Mouse (Mus musculus) embryo, embryonic 11 days (tissue): ENCODE data around the gene Wdtc1.

Experiments
- DNase-seq: peaks from one replicate; pipeline ENCODE4 v3.0.0-alpha.2; 2015

Wdtc1 gene

DNA sequence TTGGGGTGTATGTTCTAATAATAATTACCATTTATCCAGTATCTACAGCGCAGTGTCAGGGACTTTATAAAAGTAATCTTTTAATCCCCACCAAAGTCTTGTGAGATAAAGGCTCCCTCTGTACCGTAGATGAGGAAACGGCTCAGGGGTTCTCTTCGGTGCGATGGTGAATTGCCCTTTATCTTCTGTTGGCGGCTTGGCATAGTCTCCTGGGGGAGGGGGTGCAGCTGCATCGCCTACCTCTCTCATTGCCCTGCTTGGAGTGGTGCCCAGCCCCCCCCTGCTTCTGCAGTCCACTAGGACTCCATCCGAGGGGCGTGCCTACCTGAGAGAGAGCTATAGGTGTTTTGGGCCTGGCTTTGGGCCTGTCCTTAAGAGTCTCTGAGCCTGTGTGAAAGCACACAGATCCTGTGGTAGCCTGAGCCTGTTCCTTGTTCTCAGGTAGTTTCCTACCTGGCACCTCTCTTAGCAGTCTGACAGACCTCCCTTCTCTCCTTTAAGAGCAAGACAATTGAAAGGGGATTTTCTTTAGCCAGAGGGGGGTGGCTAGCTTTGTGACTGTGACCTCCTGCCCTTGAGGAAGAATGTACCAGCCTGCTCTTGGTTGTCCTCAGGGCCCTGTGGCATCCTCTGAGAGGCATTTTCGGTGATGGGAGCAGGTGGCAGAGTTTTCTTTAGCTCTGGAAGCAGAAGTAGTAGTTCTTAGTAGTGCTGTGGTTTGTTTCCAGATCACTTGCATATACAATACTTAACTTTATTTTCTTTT, 22.7 kb upstream of the Wdtc1 start:
- DNase-seq, result no peak

GRCm38 (mm10) chr4:133374011-133374410, 20.7 kb upstream of the Wdtc1 start:
- no peak for DNase-seq

GRCm38 (mm10) chr4:133372278-133372665, 19.0 kb upstream of the Wdtc1 start:
- no peak for DNase-seq

- DNase-seq, result no peak
These were observed 18.5 kb upstream of the Wdtc1 start for GRCm38 (mm10) chr4:133371621-133372277.

DNA sequence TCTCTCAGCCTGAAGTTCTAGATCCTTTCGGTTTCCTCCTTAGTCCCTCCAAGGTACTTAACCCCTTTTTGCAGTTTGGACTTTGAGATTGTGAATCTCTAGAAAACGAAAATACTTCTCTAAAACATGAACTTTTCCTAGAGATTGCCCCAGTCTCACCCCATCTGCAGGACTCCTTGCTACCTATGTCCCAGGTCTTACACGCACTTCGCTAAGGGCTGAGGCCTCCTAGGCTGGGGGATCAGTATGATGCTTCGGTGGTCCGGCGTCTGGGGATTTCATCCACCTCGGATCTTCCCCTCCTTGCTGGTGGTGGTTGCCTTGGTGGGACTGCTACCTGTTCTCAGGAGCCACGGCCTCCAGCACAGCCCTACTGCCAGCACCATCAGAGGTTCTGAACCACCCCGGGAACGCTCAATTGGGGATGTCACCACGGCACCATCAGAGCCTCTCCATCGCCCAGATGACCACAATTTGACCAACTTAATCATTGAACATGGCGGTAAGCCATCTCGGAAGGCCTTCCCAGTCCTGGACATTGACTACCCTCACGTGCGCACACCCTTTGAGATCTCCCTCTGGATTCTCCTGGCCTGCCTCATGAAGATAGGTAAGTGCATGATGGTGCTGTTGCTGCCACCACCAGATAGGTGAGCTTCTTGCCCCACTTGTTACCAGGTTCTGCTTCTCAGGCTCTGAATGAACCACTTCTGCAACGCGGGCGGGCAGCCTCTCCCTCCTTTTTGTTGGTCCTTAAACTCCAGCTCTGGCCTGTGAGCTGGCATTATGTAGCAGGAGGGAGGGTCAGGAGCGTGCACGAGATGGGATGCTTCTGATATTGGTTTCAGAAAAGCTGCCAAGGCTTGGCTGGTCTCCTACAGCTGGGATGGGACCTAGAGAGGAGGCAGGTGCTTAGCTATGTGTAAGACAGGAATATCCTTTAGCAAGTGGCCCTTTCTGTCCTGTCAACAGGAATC, 17.3 kb upstream of the Wdtc1 start:
- no peak for DNase-seq

DNA sequence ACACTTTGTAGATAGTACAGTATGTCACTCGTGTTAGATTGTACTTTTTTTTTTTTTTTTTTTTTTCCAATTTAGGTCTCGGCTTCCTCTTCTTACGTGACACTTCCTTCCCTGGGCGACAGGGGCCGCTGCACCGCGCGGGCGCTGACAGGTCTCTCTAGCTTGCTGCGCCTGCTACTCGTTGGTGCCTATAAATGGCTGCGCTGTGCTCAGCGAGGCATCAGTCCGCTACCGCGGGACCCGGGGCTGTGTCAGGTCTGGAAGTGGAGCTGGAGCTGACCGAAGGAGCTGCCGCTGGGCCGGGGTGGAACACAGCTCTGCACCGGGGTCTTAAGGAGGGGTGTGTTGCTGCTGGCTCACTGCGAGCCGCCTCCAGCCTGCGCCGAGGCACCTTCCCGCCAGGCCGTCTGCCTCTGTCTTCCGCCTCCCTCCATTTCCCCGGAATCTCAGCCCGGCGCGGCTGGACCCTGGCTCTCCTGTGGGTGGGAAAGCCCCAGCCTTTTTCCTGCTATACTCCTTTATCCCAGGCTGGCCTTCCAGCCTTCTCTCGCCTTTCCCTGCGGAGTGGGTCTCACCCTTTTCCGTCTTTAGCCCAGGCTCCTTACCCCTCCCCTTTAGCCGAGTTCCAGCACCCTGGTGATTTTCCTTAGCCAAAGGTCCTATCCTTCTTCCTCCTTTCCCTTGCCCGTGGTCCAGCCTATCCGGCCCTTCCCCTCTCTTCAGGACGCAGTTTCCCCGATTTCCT, 16.4 kb upstream of the Wdtc1 start, which contains the start of gene Slc9a1:
Gene Slc9a1 (plus strand): TSS at position 154 of the 745 bp plus-strand sequence.
- peak; percentile 93 for DNase-seq

DNA sequence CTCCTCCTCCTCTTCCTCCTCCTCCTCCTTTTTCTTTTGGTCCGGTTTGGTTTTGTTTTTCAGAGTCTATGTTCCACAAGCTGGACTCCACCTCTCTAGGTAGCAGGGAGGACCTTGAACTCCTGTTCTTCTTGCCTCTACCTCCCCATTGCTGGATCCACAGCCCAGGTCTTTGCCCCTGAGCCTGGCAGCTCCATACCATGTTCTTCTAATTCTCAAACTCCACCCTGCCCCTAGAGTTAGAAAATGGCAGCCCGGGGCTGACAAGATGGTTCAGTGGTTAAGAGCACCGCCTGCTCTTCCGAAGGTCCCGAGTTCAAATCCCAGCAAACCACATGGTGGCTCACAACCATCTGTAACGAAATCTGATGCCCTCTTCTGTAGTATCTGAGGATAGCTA, 1.4 kb upstream of the Wdtc1 start:
- DNase-seq, result no peak

DNA sequence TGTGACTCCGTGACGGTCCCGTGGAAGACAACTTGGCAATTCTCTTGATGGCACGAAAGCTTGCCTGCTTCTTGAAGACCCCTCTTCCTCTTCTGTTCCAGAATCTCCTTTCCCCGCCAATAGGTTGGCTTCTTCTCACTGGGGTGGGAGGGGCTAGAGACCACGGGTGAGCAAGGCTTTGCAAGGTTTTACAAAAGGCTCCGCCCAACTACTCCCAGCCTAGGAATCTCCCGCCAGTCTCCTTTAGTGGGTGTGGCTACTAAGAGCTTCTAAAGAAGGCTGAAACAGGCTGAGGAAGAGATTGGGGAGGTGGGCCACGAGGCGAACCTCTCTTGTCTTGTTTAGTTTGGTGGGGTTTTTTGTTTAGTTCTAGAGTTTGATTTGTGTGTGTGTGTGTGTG, 484 bp downstream of the Wdtc1 start:
- no peak for DNase-seq

DNA sequence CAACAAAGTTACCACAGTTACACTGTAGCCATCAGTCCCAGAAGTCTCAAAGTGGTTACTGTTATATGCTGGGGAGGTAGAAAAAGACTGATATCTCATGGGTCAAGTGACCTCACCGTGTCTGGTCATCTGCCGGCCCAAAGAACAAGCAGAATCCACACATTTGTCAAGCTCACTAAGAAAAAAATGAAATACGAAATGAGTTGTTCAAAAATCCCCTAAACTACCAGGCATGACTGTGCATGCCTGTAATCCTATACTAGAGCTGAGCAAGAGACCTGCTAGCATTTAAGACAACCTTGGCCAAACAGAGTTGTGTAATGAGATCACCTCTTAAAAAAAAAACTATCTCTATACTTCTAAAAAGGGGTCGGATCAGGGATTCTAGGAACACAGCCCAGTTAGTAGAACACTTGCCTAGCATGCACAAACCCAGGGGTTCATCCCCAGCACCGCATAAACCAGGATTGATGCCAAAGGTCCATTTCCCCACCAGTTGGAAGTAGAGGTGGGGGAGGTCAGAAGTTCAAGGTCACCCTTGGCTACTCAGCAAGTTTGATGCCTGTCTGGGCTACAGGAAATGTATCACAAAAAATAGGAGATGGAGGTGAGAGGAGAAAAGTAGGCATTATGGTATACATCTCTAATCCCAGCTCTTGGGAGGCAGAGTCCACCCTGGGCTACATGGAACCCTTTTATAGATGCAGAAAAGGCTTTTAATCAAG, 5.1 kb downstream of the Wdtc1 start:
- no peak for DNase-seq

DNA sequence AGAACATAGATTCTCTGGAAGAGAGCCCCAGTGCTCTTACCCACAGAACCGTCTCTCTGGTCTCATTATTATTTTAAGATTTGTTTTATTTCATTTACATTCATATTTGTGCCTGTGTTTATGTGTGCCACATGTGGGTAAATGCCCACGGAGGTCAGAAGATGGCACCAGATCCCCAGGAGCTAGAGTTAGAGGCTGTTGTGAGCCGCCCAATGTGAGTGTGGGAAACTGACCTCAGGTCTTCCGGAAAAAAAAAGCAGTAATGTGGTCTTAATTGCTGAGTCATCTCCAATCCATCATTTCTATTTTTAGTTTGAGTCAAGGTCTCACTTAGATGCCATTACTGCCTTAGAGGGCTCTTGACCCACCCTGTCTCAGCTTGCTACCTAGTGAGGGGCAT, 5.7 kb downstream of the Wdtc1 start:
- DNase-seq, result no peak

GRCm38 (mm10) chr4:133346577-133346976, 6.7 kb downstream of the Wdtc1 start:
- no peak for DNase-seq

DNA sequence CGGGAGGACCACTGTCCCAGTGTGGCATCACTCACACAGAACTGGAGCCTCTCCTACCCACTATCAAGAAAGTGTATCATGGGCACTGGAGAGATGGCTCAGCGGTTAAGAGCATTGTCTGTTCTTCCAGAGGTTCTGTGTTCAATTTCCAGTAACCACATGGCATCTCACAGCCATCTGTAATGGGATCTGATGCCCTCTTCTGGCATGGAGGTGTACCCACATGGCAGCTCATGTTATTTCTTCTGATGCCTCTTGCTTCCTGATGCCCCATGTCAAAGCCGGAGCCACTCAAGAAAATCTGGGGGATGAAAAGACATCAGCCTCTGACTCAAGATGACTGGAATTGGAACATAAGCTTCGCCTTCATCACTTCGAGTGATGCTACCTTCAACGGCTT, 7.6 kb downstream of the Wdtc1 start:
- no peak for DNase-seq

GRCm38 (mm10) chr4:133344112-133344511, 9.2 kb downstream of the Wdtc1 start:
- DNase-seq, result peak; percentile 56

DNA sequence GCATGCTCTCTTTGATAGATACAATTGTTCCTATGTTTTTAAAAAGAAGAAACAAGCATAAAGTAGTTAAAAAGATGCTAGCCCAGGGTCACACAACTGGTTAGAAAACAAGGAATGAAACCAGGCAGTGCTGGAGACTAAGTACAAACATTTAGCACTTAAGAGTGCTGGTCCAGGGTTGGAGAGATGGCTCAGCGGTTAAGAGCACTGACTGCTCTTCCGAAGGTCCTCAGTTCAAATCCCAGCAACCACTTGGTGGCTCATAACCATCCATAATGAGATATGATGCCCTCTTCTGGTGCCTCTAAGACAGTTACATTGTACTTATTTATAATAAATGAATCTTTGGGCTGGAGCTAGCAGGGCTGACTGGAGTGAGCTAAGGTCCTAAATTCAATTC, 13.1 kb downstream of the Wdtc1 start:
- DNase-seq, result no peak

GRCm38 (mm10) chr4:133339148-133339749, 14.0 kb downstream of the Wdtc1 start:
- peak; percentile 96 for DNase-seq

DNA sequence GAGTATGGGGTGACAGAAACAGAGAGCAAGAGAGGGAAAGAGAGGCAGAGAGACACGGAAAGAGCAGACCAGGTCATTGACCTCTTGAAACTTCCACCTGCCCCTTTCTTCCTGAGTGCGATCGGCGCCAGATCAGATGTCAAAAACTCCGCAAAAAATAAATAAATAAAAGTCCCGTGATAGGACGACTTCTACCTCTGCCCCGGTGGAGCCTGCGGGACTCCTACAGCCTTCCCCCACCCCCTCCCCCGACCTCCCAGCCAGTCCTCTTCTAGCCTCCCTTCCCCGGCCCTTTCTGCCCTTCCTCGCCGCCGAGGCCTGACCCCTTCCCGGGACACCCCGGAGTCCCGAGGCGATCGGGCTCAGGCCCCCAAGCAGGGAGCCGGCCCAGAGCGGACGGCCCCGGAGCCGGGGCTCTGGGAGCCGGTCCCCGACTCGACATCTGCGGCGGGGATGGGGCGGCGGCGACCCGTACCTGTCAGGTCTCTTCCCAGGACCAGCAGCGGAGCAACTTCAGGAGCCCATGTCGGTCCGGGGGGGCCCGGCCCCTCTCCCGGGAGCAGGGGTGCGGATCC, 14.7 kb downstream of the Wdtc1 start:
- peak; percentile 56 for DNase-seq

DNA sequence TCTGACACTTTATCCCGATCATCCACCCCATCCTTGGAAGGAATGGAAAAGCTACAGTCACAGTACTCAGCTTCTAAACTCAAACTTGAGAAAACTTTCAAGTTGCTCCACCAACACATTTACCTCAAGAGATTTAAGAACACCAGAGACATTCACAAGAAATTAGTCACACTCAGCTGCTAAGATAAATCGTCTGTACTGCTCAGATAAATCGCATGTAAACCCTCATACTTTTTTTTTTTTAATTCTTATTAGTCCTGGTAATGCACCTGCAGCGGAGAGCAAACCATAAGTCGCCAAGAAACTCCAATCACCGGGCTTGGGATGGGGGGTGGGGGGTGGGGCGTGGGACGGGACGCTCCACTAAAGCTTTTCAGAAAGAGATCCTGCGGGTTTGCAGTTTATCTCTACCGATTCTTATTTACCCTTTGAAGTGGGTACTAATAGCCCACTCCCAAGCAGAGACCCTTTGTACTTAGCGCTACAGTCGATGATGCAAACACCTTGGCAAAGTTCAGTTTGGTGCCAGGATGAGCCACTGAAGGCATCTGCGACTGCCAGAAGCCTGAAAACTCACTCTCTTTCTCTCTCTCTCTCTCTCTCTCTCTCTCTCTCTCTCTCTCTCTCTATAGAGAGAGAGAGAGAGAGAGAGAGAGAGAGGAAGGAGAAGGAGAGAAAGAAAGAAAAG, 15.3 kb downstream of the Wdtc1 start:
- no peak for DNase-seq

DNA sequence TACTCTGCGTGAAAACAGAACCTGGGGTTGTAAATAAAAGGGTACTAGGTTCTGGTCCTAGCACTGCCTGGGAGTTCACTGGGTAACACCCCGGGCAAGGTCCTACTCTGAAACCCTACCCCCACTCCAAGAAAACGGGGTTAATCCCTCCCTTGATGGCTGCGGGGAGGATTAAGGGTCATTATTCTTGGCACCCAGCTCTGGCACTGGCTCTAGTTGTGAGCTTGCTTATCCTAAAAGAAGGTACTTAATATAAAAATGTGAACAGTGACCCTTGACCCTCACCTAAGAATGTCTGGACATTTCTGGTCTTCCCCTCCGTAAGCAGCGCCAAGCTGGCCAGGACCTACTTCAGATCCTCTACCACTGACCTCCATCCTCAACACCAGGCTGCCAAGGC, 20.0 kb downstream of the Wdtc1 start:
- DNase-seq, result no peak

- DNase-seq, result no peak
These were observed 23.0 kb downstream of the Wdtc1 start for GRCm38 (mm10) chr4:133330296-133330695.

GRCm38 (mm10) chr4:133328129-133328528, 25.2 kb downstream of the Wdtc1 start:
- no peak for DNase-seq
